Mouse (Mus musculus): Measurements from ENCODE around the gene C3.

C3 gene

DNA sequence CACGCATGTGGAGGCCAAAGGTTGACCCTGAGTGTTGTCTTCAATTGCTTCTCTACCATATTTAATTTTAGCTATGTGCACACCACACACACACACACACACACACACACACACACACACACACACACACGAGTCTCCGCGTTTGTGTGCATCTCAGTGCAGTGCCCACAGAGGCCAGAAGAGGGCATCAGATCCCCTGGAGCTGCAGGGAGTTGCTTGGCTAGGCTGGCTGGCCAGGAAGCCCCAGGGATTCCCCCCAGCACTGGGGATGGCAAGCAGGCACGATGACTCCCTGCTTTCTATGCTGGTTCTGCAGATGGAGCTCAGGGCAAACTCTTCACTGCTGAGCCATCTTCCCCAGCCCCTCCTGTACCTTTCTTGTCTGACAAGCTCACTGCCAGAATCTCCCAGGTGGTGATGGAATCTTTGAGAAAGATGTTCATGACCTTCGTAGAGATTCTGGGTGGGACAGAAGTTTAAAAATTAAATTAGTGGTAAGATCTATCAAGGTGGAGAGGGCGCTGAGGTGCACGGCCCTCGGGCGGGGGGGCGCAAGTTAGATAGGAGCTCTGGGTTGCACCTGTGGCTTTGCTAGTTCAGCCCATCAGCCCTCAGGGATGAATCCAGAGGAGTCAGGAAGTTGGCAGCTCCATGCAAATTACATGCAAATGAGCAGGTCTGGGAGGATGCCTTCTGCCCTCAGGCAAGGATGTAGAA lies 8.6 kb downstream of the C3 start:
- peak; percentile 85 for DNase-seq

DNA sequence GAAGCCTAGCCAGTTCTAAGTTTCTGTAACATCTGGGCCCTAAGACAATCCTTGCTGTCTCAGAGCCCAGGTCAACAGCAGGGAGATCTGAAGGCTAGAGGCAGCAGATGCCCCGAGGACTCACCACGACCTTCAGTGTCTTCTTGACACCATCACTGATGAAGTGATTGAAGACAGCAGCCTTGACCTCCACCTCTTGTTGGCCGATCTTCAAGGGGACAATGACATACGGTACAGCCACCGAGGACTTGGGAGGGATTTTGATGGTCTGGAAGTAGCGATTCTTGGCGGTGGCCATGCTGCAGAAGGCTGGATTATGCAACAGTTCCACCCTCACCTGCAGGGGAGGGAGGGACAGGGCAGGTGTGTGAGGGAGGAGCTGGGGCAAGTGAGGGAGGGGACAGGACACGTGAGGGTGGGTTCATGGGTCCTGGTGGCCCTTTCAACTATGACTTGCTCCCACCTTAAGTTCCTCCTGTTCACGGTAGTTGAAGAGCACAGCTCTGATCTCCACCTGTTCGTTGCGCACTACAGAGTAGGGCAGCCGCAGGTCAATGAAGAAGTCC lies 9.5 kb downstream of the C3 start:
- no peak for DNase-seq

DNA sequence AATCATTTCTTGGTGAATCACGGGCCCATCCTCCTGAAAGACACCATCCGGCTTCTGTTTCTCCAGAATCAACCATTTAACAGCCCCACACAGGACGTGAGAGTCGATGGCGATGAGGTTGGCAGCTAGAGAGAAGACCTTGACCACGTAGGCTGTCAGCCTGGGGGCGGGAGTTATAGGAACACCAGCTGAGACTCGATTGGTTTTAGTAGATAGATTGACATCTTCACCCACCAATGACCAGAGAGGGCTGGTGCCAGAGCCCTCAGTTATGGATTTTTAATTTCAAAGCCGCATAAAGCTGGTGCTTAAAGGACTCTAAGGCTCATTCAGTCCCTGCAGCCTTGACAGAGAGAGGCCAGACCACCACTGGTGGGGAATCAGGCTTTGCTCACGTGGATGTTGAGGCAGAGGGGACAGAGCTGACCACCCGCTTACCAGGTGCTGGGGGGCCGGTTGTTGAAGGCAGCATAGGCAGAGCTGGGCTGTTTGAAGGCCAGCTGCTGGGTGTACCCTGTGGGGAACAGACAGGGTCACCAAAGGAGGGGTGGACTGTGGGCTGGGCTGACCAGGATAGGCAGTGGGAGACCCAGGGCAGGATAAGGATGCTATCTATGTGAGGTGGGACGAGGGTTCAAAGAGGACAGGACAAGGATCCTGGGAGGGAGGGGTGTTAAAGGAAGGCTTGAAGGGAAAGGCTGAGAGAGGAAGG lies 13.1 kb downstream of the C3 start:
- DNase-seq = peak; percentile 69 to 71

DNA sequence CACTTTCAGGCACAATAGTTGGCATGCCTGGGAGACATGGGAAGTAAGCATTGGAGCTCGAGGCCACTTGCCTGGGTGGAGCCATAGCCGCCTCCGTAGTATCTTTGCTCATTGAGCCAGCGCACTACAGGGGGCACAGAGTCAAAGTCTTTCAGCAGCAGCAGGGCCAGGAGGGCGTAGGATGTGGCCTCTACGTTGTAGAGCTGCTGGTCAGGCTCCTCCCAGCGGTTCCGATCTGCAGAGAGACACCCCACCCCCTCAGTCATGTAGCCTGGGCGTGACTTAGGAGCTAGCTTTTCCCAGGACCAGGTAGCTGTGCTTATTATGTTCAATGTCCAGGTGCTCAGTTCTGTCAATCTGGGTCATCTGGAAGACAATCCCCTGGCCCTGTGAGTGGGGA lies 16.4 kb downstream of the C3 start:
- DNase-seq = no peak

DNA sequence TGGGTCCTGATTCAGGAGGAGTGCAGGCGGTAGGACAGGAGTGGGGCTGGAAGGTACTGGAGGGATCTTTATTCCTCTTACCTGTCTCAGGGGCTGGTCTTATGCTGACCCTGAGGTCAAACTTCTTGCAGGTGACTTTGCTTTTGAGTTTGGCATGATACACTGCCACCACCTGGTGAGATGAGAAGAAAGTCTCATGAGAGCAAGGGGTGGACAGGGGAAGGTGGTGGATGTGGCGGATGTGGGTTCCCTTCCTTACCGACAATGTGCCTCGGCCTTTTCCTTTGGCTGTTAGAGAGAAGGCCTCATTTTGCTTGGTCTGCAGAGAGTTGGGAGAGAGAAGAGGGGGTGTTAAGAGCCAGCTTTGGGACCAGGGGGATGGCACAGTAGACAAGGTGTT lies 18.6 kb downstream of the C3 start:
- no peak for DNase-seq

DNA sequence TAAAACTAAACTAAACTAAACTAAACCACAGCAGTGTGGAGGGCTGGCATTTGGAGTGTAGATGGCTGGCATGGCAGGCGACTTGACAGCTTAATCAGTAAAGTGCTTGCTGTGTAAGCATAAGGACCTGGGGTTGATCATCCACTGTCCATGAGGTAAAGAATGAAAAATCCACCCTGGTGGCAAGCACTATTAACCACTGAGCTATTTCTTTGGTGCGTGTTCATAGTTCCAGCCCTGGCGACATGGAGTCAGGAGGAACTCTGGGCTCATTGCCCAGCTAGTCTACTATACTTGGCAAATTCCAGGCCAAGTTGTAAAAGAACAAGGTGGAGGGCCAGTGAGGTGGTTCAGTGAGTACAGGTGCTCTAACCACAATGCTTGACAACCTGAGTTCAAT lies 20.0 kb downstream of the C3 start:
- no peak for DNase-seq

DNA sequence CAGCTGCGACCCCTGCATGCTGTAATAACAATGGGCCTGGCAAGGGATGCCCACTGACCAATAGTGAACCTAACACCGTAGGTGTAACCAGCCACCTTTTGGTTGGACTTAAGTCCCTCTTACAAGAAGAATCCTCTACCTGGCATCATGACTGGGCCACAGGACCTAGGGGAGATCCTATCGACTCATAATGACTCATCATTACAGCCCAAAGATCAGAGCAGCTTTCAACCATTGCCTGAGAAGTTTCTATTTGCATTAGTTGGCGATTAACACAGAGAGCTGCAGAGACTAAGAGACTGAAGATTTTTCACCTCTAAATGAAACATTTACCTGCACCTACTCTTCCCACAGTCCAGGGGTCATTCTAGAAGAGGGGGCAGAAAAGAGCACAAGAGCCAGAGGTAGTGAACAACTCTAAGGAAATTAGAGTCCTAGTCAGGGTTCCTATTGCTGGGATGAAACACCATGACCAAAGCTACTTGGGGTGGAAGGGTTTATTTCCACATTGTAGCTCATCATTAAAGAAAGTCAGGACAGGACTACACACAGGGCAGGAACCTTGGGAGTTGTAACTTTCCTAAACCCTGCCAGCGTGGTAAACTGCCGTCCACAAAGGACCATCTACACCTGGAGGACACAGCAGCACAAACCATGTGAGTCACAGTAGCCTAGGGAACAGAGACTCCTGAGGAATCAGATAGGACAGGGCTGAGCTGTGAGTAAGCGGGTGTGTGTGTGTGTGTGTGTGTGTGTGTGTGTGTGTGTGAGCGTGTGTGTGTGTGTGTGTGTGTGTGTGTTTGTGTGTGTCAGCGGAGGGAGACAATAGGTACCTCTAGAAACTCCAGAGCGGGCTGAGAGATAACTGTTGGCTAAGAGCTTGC lies 25.9 kb downstream of the C3 start:
- no peak for DNase-seq

DNA sequence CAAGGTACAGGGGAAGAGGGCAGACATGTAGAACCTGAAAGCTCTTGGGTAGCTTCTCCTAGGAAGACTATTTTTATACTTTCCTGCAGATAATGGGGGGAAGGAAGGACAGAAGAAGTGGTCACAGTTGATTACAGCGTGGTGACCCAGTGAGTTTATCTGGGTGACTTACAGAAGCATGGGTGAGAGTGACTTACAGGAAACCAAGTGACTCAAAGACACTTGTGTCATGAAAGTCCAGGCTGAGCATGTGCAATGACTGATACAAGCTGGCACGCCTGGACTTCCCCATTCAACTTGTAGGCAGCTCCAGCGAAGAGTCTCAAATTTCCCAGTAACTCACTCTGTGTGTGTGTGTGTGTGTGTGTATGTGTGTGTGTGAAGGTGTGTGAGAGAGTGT lies 29.7 kb downstream of the C3 start:
- no peak for DNase-seq

DNA sequence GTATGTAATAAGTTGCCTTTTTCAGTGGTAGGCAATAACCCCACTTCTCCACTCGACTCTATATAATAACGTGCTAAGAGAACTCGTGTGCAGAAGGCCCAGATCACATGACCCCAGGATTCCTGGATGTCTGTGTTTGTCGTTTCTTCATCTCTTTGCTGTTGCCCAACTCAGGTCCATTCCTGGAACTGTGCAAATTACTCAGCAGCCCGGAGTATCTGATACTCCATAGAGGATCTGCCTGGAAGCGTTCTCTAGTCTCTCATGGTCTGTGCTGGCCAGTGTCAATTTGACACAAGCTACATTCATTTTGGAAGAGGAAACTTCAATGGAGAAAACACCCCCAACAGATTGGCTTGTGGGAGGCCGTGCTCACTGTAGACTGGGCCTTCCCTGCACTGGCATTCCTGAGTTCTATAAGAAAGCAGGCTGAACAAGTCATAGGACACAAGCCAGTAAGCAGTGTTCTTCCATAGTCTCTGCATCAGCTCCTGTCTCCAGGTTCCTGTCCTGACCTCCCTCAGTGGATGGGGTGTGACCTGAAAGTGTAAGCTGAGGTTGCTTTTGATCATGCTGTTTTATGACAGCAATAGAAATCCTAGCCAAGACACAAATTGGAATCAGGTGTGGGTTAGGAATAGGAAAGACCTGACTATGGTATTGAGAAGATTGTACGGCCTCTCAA lies 32.5 kb downstream of the C3 start:
- no peak for DNase-seq

DNA sequence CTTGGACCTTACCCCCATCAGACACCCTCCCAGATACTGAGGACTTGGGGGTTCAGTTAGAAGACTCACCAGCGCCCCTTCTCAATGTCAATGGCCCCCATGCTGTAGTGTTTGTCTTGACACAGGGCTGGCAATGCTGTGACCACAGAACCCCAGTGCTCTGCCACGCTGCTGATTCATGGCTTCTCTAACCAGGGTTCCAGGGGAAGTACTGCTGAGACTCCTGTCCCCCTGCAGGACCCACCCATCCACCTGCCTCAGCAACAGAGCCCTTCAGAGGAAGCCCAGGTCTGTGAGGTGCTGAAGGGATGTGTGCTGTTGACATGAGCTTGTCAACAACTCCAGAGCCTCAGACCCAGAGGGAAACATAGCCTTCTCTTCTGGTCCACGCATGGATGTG lies 33.2 kb downstream of the C3 start:
- DNase-seq = no peak

DNA sequence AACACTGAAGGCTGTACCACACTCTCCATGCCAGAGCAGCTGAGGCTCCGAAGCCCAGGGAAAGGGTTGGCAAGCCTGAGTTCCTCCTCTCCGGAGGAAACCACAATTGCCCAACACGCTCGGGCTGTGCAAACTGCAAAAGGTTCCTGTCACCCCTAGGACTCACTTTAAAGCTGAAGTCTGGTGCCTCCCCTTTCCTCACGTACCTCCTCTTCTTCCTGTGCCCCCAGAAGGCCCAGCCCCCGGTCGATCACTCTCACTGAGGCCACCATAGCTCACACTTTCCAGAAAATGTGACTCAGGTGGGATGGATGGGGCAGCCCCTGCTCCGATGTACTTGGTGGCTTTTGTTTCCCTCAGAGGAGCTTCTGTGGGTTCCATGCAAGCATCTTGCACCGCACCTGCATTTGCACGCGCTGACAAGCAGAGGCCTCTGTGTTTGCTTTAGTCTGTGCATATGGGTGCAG lies 33.9 kb downstream of the C3 start, which contains the start of gene Tnfsf14:
Gene Tnfsf14 (minus strand): TSS at position 137 of the 467 bp plus-strand sequence.
- DNase-seq = no peak

DNA sequence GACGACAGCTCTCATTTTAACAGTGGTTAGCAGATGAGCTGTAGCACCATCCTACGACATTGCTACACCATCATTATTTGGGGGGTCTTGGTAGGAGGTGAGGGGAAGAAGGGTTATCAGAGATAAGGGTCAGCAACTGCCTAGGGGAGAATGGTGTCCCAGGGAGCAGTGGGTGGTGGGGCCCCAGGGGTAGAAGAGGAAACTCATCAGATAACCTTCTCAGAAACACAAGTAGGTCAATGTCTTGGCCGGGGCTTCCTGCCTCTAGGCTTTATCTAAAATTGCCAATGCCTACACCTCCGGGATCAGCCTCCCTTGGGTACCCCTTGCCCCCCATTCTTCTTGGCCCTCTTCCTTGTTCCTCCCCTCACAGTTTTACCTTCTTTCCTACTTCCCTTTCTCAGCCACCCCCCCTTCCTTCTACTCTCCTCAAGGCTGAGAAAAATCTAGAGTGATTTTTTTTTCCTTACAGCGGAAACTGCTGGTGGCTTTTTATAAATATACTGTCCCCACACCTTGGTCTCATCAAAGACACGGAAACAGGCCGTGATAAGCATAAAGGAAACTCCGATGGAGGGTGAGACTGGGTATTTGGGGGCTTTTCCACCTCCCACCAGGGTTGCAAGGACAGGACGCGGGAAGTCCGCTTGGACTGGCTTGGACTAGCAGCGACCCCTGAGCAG lies 39.3 kb downstream of the C3 start:
- no peak for DNase-seq

DNA sequence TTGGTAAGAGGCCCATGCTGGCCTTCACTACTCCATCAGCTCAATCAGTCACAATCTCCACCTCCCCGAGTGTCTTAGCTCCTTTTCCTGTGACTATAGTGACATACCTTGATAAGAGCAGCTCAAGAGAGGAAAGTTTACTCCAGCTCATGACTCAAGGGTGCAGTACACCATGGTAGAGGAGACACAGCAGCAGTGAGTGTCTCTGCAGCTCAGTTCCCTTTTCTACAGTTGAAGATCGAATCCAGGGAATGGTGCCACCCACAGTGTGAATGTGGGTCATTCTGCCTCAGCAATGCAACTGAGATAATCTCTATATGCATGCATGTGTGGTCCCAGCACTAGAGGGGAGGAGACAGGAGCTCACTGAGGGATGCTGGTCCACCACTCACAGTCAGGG lies 42.3 kb downstream of the C3 start:
- no peak for DNase-seq

DNA sequence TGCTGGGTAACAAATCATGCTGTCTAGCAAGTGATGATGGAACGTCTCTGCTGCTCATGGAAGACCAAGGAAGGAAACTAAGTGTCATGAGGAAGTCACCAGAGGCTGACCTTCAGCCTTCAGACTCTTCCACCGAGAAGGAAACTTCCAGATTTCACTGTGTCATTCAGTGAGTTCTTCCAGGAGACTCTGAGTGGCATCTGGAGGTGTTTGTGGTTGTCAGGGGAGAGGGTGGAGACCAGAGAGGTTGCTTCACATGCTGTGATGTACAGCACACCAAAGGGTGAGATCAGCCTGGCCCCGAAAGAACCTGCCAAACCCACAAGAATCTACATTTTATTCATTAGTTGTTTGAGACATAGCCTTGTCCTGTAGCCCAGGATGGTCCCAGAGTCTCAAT lies 45.1 kb downstream of the C3 start:
- DNase-seq = no peak

DNA sequence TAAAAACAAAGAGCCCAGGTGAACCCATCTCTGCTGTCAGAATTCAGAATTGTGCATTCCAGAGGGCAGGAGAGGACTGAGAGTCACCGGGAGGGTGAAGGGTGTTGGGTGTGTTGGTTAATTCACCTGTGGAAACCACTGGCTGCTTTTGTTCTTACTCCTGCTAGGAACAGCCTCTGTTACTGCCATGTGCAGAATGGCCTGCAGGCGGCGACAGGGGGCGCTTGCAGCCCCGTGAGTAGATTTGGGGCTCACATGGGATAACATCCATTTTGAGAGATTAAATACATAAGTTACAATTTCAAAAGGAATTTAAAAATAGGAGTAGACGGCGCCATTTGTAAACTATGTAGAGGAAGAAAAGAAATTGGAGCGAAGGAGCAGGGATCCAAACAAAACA lies 47.6 kb downstream of the C3 start:
- DNase-seq = peak; percentile 30 to 39

DNA sequence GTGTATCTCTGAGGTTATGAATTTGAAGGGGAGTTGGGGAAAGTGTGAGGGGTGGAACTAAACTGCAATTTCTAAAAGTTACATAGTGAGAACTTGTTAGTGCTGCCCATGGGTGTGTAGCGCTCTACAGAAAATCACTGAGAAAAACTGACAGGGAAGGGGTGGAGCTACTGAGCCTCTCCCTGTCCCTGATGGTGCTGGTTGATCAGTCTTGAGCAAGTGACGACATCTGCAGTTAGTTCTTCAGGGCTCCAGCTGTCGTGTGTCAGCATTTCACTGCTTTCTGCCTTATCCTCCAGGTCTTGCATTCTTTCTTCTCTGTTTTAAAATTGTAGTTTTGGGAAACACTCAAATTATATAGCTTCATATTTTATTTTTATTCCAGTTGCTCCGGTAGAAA lies 54.6 kb downstream of the C3 start:
- no peak for DNase-seq

DNA sequence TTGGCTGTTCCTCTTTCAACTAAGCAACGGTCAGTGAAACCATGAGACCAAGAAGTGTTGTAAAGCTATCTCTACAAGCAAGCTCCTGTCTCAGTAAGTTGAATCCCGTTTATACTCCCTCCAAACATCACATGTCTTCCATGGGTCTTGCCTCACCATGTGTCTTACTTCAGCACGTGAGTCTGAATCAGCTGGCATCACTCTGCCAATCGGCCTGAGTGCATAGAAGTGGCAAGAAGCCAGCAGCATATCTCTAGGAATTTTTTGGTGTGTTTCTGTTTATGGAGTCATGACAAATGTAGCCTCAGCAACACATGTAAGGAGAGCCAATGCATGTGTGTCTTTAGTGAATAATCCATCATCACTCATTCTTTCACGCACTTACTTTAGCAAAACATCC lies 55.6 kb downstream of the C3 start:
- DNase-seq = no peak

DNA sequence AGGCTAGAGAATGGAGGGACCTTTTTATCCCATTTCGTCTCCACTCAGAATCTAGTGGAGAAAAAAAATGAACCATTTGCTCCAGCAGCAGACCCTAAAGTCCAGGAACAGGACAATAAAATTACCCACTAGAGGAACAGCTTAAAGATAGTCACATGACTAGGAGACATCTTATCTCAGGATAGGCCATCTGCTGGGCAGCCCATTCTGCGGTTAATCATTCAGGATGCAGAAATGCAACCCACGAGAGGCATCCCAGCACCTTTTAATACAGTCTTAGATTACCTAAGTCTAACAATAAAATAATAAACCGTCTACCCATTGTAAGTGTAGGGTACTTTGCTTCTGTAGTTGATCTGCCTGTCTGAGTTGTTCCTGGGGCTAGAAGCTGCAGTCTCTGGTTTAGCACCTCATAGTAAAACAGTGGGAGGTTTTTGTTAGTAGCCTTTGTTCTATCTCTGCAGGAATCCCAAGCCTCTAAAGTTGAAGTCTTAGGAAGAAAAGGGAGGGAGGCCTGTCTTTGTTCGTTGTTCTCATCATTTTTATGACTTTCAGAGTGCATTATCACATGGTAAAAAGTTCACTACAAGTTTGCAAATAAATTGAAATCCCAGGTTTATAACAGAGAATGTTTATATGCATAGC lies 57.2 kb downstream of the C3 start:
- no peak for DNase-seq

DNA sequence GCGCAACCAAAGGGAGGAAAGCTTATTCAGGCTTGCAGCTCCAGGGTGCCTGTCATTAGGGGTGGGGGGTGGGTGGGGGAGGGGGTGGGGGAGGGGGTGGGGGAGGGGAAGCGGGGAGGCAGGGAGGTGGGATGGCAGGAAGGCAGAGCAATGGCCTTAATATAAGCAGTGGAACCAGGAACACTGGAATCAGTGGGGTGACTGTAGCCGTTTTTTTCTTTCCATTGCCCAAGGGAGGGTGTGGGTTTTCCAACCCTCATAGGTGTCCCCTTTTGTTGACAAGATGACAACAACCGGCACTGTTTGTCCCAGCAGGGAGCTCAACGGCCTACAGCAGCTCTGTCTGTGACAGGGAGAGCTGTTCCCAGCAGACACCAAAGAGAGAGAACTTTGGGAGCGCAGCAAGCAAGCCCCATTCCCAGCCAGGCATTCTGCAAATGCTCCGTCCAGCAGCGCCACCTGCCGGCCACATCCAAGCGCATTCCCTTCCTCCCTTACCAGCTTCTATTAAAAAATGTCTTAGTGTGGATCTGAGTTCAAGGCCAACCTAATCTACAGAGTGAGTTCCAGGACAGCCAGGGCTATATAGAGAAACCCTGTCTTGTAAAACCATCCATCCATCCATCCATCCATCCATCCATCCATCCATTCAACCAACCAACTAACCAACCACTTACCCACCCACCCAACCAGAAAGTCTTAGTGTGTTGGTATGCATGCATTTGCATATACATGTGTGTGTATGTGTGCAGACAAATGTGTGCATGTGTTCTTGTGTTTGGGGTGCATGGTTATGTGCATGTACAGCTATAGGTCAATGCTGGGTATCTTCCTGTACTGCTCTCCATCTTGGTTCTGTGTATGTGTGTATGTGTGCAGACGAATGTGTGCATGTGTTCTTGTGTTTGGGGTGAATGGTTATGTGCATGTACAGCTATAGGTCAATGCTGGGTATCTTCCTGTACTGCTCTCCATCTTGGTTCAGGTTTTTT lies 60.8 kb downstream of the C3 start:
- peak; percentile 96 to 98 for DNase-seq
